Comparison of ENCODE assay signal across 9 mouse cellular contexts in genomic region chrX:58490861-58491260, GRCm38 (mm10).
DNase-seq lines count a peak whose midpoint lies in the region; ATAC-seq and TF ChIP-seq lines count a peak whose summit lies in the region.
"Had no signal": no experiment of that assay in that cellular context is flagged by ENCODE, and none has a peak within 500 bp of the region (broad histone marks: within the 10 kb centered on the region; RNA-seq: fewer than 3 reads in every experiment).

No protein-coding gene starts in this region.

- no peak overlapping the region for H3K9ac ChIP-seq in kidney, embryonic 15.5 days
- no peak overlapping the region for H3K9ac ChIP-seq in midbrain, postnatal 0 days (replicated peaks; ENCODE audit: low read length, poor library complexity, severe bottlenecking)

- 26% methylated on average over 2 of the region's 2 CpGs for WGBS in kidney, embryonic 15.5 days
- WGBS in midbrain, postnatal 0 days, result 16% methylated on average over 2 of the region's 2 CpGs
- 15% methylated on average over 2 of the region's 2 CpGs for WGBS in midbrain, embryonic 10.5 days

- no peaks in the 10 kb centered on the region for H3K36me3 ChIP-seq in kidney, embryonic 15.5 days
- no peaks in the 10 kb centered on the region for H3K36me3 ChIP-seq in midbrain, postnatal 0 days (ENCODE audit: insufficient read depth, low read length)
- H3K36me3 ChIP-seq in midbrain, embryonic 10.5 days, result no peaks in the 10 kb centered on the region
- H3K36me3 ChIP-seq: limb, embryonic 10.5 days had no signal

- H3K27ac ChIP-seq in kidney, embryonic 15.5 days, result no peak overlapping the region
- H3K27ac ChIP-seq in midbrain, postnatal 0 days (ENCODE audit: low read depth, low read length), result no peak overlapping the region
- no peak overlapping the region for H3K27ac ChIP-seq in midbrain, embryonic 10.5 days (replicated peaks)
- H3K27ac ChIP-seq: limb, embryonic 10.5 days had no signal

- DNase-seq in kidney, adult 9 months, result peak; percentile 19
- DNase-seq in midbrain, postnatal 0 days (ENCODE audit: low spot score), result peak; percentile 44
- DNase-seq in midbrain, embryonic 10.5 days (ENCODE audit: low spot score), result no peak
- DNase-seq in adipocyte (ENCODE audit: low spot score), result peak; percentile 4
- DNase-seq in retina, embryonic 14.5 days (ENCODE audit: low spot score), result peak; percentile 71
- DNase-seq in gastrocnemius, postnatal 4 days (ENCODE audit: low spot score in 2 of 2), result no peak
- DNase-seq: thymus, adult 2 months had no signal

- ATAC-seq in kidney, embryonic 15.5 days (replicated peaks; ENCODE audit: low FRiP score), result no peak
- no peak for ATAC-seq in midbrain, postnatal 0 days (ENCODE audit: low FRiP score)

- H3K4me1 ChIP-seq in kidney, embryonic 15.5 days, result no peaks in the 10 kb centered on the region
- H3K4me1 ChIP-seq in midbrain, postnatal 0 days (ENCODE audit: insufficient read depth, low read length), result no peaks in the 10 kb centered on the region
- no peaks in the 10 kb centered on the region for H3K4me1 ChIP-seq in midbrain, embryonic 10.5 days
- H3K4me1 ChIP-seq: limb, embryonic 10.5 days had no signal

- H3K4me2 ChIP-seq in kidney, embryonic 15.5 days, result no peak overlapping the region
- no peak overlapping the region for H3K4me2 ChIP-seq in midbrain, postnatal 0 days (ENCODE audit: low read depth, low read length, poor library complexity, severe bottlenecking)

- no peaks in the 10 kb centered on the region for H3K27me3 ChIP-seq in kidney, embryonic 15.5 days
- no peaks in the 10 kb centered on the region for H3K27me3 ChIP-seq in midbrain, postnatal 0 days (ENCODE audit: insufficient read depth, low read length)
- H3K27me3 ChIP-seq in midbrain, embryonic 10.5 days (ENCODE audit: low read depth, poor library complexity, severe bottlenecking), result no peaks in the 10 kb centered on the region

- peak; percentile 80 for TF ChIP-seq CTCF in midbrain, postnatal 0 days (IDR thresholded peaks at IDR 0.05)

- H3K9me3 ChIP-seq in kidney, embryonic 15.5 days (replicated peaks), result no peaks in the 10 kb centered on the region
- H3K9me3 ChIP-seq in midbrain, postnatal 0 days (ENCODE audit: low read length), result no peaks in the 10 kb centered on the region
- no peaks in the 10 kb centered on the region for H3K9me3 ChIP-seq in midbrain, embryonic 10.5 days (replicated peaks)
- H3K9me3 ChIP-seq: limb, embryonic 10.5 days had no signal

- H3K4me3 ChIP-seq in kidney, embryonic 15.5 days (replicated peaks), result no peak overlapping the region
- H3K4me3 ChIP-seq in midbrain, postnatal 0 days (ENCODE audit: low read depth, low read length), result no peak overlapping the region
- H3K4me3 ChIP-seq in midbrain, embryonic 10.5 days, result no peak overlapping the region
- H3K4me3 ChIP-seq: limb, embryonic 10.5 days had no signal

Comparison
In these comparisons a context has a peak if more than half of its experiments do, and no peak if none do; other contexts are left out.
1. DNase-seq: peak in kidney, adult 9 months (single experiment), midbrain, postnatal 0 days (single experiment), adipocyte (single experiment) and retina, embryonic 14.5 days (single experiment); none in midbrain, embryonic 10.5 days (single experiment) and gastrocnemius, postnatal 4 days (0 of 2).